In genomic region chr4:82863316-82863715, GRCm38 (mm10) we compare ENCODE assay signal across 22 mouse cellular contexts. TPM values are rescaled to one million over a fixed set of nuclear protein-coding genes. Genes with fewer than 3 reads are reported as not detected.
A peak's percentile ranks its signal among the peaks of the same experiment; 100 is the strongest.
DNase-seq lines count a peak whose midpoint lies in the region; ATAC-seq and TF ChIP-seq lines count a peak whose summit lies in the region.
"Had no signal": no experiment of that assay in that cellular context is flagged by ENCODE, and none has a peak within 500 bp of the region (broad histone marks: within the 10 kb centered on the region; RNA-seq: fewer than 3 reads in every experiment).

No protein-coding gene starts in this region.

- H3K4me2 ChIP-seq in forebrain, postnatal 0 days (ENCODE audit: low read depth): no peak overlapping the region
- H3K4me2 ChIP-seq: heart, embryonic 13.5 days; liver, embryonic 11.5 days had no signal

- no peaks in the 10 kb centered on the region for H3K36me3 ChIP-seq in forebrain, postnatal 0 days (ENCODE audit: insufficient read depth)
- no peaks in the 10 kb centered on the region for H3K36me3 ChIP-seq in forebrain, embryonic 10.5 days (replicated peaks)
- H3K36me3 ChIP-seq: embryonic facial prominence, embryonic 10.5 days; G1E; heart, embryonic 13.5 days; limb, embryonic 10.5 days had no signal

- no peaks in the 10 kb centered on the region; the same call in none of the 2 replicates for H3K4me1 ChIP-seq in forebrain, postnatal 0 days (ENCODE audit: insufficient read depth)
- peaks cover 13% of the 10 kb centered on the region for H3K4me1 ChIP-seq in forebrain, embryonic 10.5 days

- DNase-seq in adrenal gland, postnatal 10 days: peak; percentile 12
- DNase-seq in adrenal gland, adult 18-20 months (ENCODE audit: low spot score in 2 of 2): no peak
- peak; percentile 48 for DNase-seq in forebrain, postnatal 0 days
- DNase-seq in forebrain, embryonic 10.5 days (ENCODE audit: extremely low spot score, low spot score): no peak
- peak; percentile 53 to 59 for DNase-seq in layer of hippocampus, postnatal 10 days (ENCODE audit: low spot score in 2 of 2)
- DNase-seq in layer of hippocampus, adult 11-12 months (ENCODE audit: low spot score): no peak
- DNase-seq in brain, adult 2 months (ENCODE audit: low read depth, low spot score): peak; percentile 29
- no peak for DNase-seq in spleen, postnatal 14 days (ENCODE audit: low spot score in 2 of 2)
- DNase-seq: heart, postnatal 4 days; kidney, postnatal 14 days; lung, adult 2 months; lung, postnatal 36 days; right cerebral cortex, adult 18-20 months had no signal

- no peak overlapping the region for H3K9ac ChIP-seq in forebrain, postnatal 0 days
- H3K9ac ChIP-seq: heart, embryonic 13.5 days had no signal

- no peaks in the 10 kb centered on the region for H3K27me3 ChIP-seq in forebrain, postnatal 0 days (ENCODE audit: insufficient read depth, low read length)
- no peaks in the 10 kb centered on the region for H3K27me3 ChIP-seq in forebrain, embryonic 10.5 days (ENCODE audit: poor library complexity, severe bottlenecking)
- H3K27me3 ChIP-seq: heart, embryonic 13.5 days had no signal

- no peak for ATAC-seq in forebrain, postnatal 0 days
- ATAC-seq: CD4-positive, CD25-positive, alpha-beta regulatory T cell, adult 4 months; inflammation-experienced regulatory T-cells, adult 6 months had no signal

- H3K27ac ChIP-seq in forebrain, postnatal 0 days (ENCODE audit: low read depth, low read length): no peak overlapping the region
- no peak overlapping the region for H3K27ac ChIP-seq in forebrain, embryonic 10.5 days
- H3K27ac ChIP-seq: embryonic facial prominence, embryonic 10.5 days; heart, embryonic 13.5 days; limb, embryonic 10.5 days; stomach, postnatal 0 days had no signal

- no peaks in the 10 kb centered on the region for H3K9me3 ChIP-seq in forebrain, postnatal 0 days (ENCODE audit: low read length)
- H3K9me3 ChIP-seq in forebrain, embryonic 10.5 days: no peaks in the 10 kb centered on the region
- H3K9me3 ChIP-seq: embryonic facial prominence, embryonic 10.5 days; G1E; heart, embryonic 13.5 days; limb, embryonic 10.5 days had no signal

- TF ChIP-seq CTCF in forebrain, postnatal 0 days (IDR thresholded peaks at IDR 0.05; ENCODE audit: low read depth): no peak

- H3K4me3 ChIP-seq in forebrain, postnatal 0 days (ENCODE audit: low read depth, low read length): no peak overlapping the region
- no peak overlapping the region for H3K4me3 ChIP-seq in forebrain, embryonic 10.5 days
- H3K4me3 ChIP-seq: embryonic facial prominence, embryonic 10.5 days; heart, embryonic 13.5 days; limb, embryonic 10.5 days had no signal

- 46% methylated on average over 8 of the region's 8 CpGs for WGBS in forebrain, postnatal 0 days
- WGBS in forebrain, embryonic 10.5 days: 87% methylated on average over 8 of the region's 8 CpGs

RNA-seq across cellular contexts. Expression of gene Zdhhc21, which starts 3.6 kb away (rescaled TPM):
- 10 to 100 TPM; 17.8 to 19.5 TPM for total RNA-seq in adrenal gland, postnatal 10 days (2021)
- 10 to 100 TPM; 12.9 to 19.8 TPM for total RNA-seq in adrenal gland, adult 18-20 months (2021)
- 31.6 and 39.6 TPM in 2 replicates for total RNA-seq in forebrain, postnatal 0 days (2014; rRNA removed)
- 6.2 and 11.9 TPM in 2 replicates for polyA plus RNA-seq in forebrain, postnatal 0 days (2015; fragmentation: Nextera tagmentation; extraction: Ambion mirVana)
- polyA plus RNA-seq in forebrain, embryonic 10.5 days (2016; fragmentation: Nextera tagmentation; extraction: Ambion mirVana): 11.6 and 13.7 TPM in 2 replicates
- total RNA-seq in layer of hippocampus, postnatal 10 days (2021): 10 to 100 TPM; 43.7 to 49.6 TPM

RNA-seq across cellular contexts. Expression of gene Cer1, which starts 21.6 kb away (rescaled TPM):
- total RNA-seq in adrenal gland, postnatal 10 days (2021): not detected
- not detected for total RNA-seq in adrenal gland, adult 18-20 months (2021)
- total RNA-seq in forebrain, postnatal 0 days (2014; rRNA removed): 0.15 and 0.19 TPM in 2 replicates
- polyA plus RNA-seq in forebrain, postnatal 0 days (2015; fragmentation: Nextera tagmentation; extraction: Ambion mirVana): 0.08 TPM in 1 of 2 replicates, not detected in the other
- not detected in 2 replicates for polyA plus RNA-seq in forebrain, embryonic 10.5 days (2016; fragmentation: Nextera tagmentation; extraction: Ambion mirVana)
- under 1 TPM in 1 of 2 experiments, not detected in 1; 0.18 TPM for total RNA-seq in layer of hippocampus, postnatal 10 days (2021)
- total RNA-seq: G1E; gastrocnemius, adult 8-10 months; heart, postnatal 4 days had no signal
- polyA plus RNA-seq: CD4-positive, CD25-positive, alpha-beta regulatory T cell, adult 4 months; embryonic facial prominence, embryonic 10.5 days; G1E; inflammation-experienced regulatory T-cells, adult 6 months; liver, embryonic 11.5 days; lung, adult 2 months had no signal

Comparison
In these comparisons a context has a peak if more than half of its experiments do, and no peak if none do; other contexts are left out.
1. DNase-seq: peak in adrenal gland, postnatal 10 days (single experiment), forebrain, postnatal 0 days (single experiment), layer of hippocampus, postnatal 10 days (2 of 2) and brain, adult 2 months (single experiment); none in adrenal gland, adult 18-20 months (0 of 2), forebrain, embryonic 10.5 days (single experiment), layer of hippocampus, adult 11-12 months (single experiment) and spleen, postnatal 14 days (0 of 2).